Mouse (Mus musculus) ES-E14 (cell line): Measurements from ENCODE around the gene Olfr771.
"Not testable (repeated sequence)": the region's sequence is repeated elsewhere in the genome, so short reads cannot be mapped to it uniquely, and the experiment has no call there.

ENCODE experiments used
- CHD2 ChIP-seq: IDR thresholded peaks from 2 replicates; pipeline ENCODE4 v1.6.1; 2014; ENCODE audit warnings: mild to moderate bottlenecking, low read depth, low read length, inconsistent platforms
- HCFC1 ChIP-seq: IDR thresholded peaks from 2 replicates; pipeline ENCODE4 v1.6.1; 2012; ENCODE audit warnings: low read length, inconsistent platforms, borderline replicate concordance; ENCODE audit not compliant: insufficient read depth
- MAFK ChIP-seq: IDR thresholded peaks from 2 replicates; pipeline ENCODE4 v1.6.1; 2014; ENCODE audit warnings: mild to moderate bottlenecking, low read depth, low read length, inconsistent platforms; ENCODE audit not compliant: insufficient read depth
- ZC3H11A ChIP-seq: IDR thresholded peaks from 2 replicates; pipeline ENCODE4 v1.6.1; 2012; ENCODE audit warnings: low read depth, mild to moderate bottlenecking, inconsistent platforms, low read length, borderline replicate concordance
- ZNF384 ChIP-seq: IDR thresholded peaks from 2 replicates; pipeline ENCODE4 v1.6.1; 2012; ENCODE audit warnings: low read depth, low read length, inconsistent platforms

DNA sequence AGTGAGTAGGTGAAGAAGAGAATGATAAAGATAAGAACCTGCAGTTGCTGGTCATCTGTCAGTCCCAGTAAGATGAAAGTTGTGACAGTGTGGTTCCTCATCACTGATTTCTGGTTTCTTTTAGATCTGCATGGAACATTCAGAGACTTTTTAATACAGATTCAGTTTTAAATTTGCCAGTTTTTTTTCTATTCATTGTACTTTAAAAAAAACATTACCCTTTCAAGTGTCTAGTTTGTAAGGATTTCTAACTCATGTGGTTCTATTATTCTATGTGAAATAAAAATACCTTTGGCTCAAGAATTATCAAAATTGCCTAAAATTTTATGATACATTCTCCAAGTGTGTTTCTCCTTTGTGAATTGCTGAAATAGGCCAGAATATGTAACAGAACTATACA, 22.8 kb upstream of the Olfr771 start, which contains the start of gene Olfr773:
- TF ChIP-seq ZNF384, ZC3H11A, CHD2, HCFC1, MAFK: not testable (repeated sequence)
